Mouse (Mus musculus): Measurements from ENCODE around the gene Trappc6b.
"Not testable (repeated sequence)": the region's sequence is repeated elsewhere in the genome, so short reads cannot be mapped to it uniquely, and the experiment has no call there.

The Trappc6b gene

GRCm38 (mm10) chr12:59060993-59061595 lies at the start of gene Trappc6b:
TSS of gene Trappc6b (minus strand) at chr12:59061472.
- DNase-seq (ENCODE audit: low spot score in 2 of 2), result peak; percentile 71 to 86

GRCm38 (mm10) chr12:59107926-59108325 lies 46.7 kb upstream of the Trappc6b start:
- DNase-seq (ENCODE audit: low spot score in 2 of 2), result no peak

- no peak for DNase-seq (ENCODE audit: low spot score in 2 of 2)
These were observed 45.2 kb upstream of the Trappc6b start for GRCm38 (mm10) chr12:59106491-59106890.

GRCm38 (mm10) chr12:59105914-59106313 lies 44.6 kb upstream of the Trappc6b start:
- no peak for DNase-seq (ENCODE audit: low spot score in 2 of 2)

- no peak for DNase-seq (ENCODE audit: low spot score in 2 of 2)
These were observed 43.5 kb upstream of the Trappc6b start for GRCm38 (mm10) chr12:59104771-59105170.

- no peak for DNase-seq (ENCODE audit: low spot score in 2 of 2)
These were observed 34.1 kb upstream of the Trappc6b start, which contains the start of gene Mia2 for GRCm38 (mm10) chr12:59095104-59096025. TSS of gene Mia2 (plus strand) at chr12:59095799.

GRCm38 (mm10) chr12:59093543-59093942 lies 32.3 kb upstream of the Trappc6b start:
- no peak for DNase-seq (ENCODE audit: low spot score in 2 of 2)

- no peak for DNase-seq (ENCODE audit: low spot score in 2 of 2)
These were observed 24.9 kb upstream of the Trappc6b start for GRCm38 (mm10) chr12:59086171-59086570.

- DNase-seq (ENCODE audit: low spot score in 2 of 2), result no peak
These were observed 23.2 kb upstream of the Trappc6b start for GRCm38 (mm10) chr12:59084446-59084845.

GRCm38 (mm10) chr12:59080461-59080860 lies 19.2 kb upstream of the Trappc6b start:
- peak in 1 of 2 experiments; percentile 34 for DNase-seq (ENCODE audit: low spot score in 2 of 2)

- peak in 1 of 2 experiments; percentile 13 for DNase-seq (ENCODE audit: low spot score in 2 of 2)
These were observed 16.6 kb upstream of the Trappc6b start for GRCm38 (mm10) chr12:59077883-59078282.

- peak in 1 of 2 experiments; percentile 23 for DNase-seq (ENCODE audit: low spot score in 2 of 2)
These were observed 15.7 kb upstream of the Trappc6b start for GRCm38 (mm10) chr12:59076996-59077395.

GRCm38 (mm10) chr12:59074052-59074451 lies 12.8 kb upstream of the Trappc6b start:
- DNase-seq (ENCODE audit: low spot score in 2 of 2), result peak in 1 of 2 experiments; percentile 26

- peak in 1 of 2 experiments; percentile 58 for DNase-seq (ENCODE audit: low spot score in 2 of 2)
These were observed 11.0 kb upstream of the Trappc6b start for GRCm38 (mm10) chr12:59072286-59072685.

GRCm38 (mm10) chr12:59068791-59069190 lies 7.5 kb upstream of the Trappc6b start:
- no peak for DNase-seq (ENCODE audit: low spot score in 2 of 2)

GRCm38 (mm10) chr12:59067095-59067494 lies 5.8 kb upstream of the Trappc6b start:
- peak; percentile 48 to 82 for DNase-seq (ENCODE audit: low spot score in 2 of 2)

- peak; percentile 96 for DNase-seq (ENCODE audit: low spot score in 2 of 2)
These were observed 5.3 kb upstream of the Trappc6b start, which contains the start of gene Pnn for GRCm38 (mm10) chr12:59066448-59067077. TSS of gene Pnn (plus strand) at chr12:59066884.

- no peak for DNase-seq (ENCODE audit: low spot score in 2 of 2)
These were observed 4.5 kb upstream of the Trappc6b start for GRCm38 (mm10) chr12:59065776-59066175.

- no peak for DNase-seq (ENCODE audit: low spot score in 2 of 2)
These were observed 3.6 kb upstream of the Trappc6b start for GRCm38 (mm10) chr12:59064837-59065236.

GRCm38 (mm10) chr12:59060322-59060721 lies 950 bp downstream of the Trappc6b start:
- no peak for DNase-seq (ENCODE audit: low spot score in 2 of 2)

- not testable (repeated sequence) for DNase-seq (ENCODE audit: low spot score in 2 of 2)
These were observed 3.0 kb downstream of the Trappc6b start for GRCm38 (mm10) chr12:59058242-59058641.

- DNase-seq (ENCODE audit: low spot score in 2 of 2), result no peak
These were observed 5.0 kb downstream of the Trappc6b start for GRCm38 (mm10) chr12:59056222-59056621.

Measured in spleen, postnatal 4 days (tissue).